Mouse (Mus musculus): ENCODE measurements around the gene Eif2ak1.

Eif2ak1 gene

GRCm38 (mm10) chr5:143902111-143902510, 84.5 kb downstream of the Eif2ak1 start:
- DNase-seq (ENCODE audit: low spot score), result peak; percentile 72

- DNase-seq (ENCODE audit: low spot score), result no peak
These were observed 86.2 kb downstream of the Eif2ak1 start for GRCm38 (mm10) chr5:143903813-143904212.

- no peak for DNase-seq (ENCODE audit: low spot score)
These were observed 88.8 kb downstream of the Eif2ak1 start for GRCm38 (mm10) chr5:143906429-143906828.

- no peak for DNase-seq (ENCODE audit: low spot score)
These were observed 91.3 kb downstream of the Eif2ak1 start for GRCm38 (mm10) chr5:143908926-143909325.

GRCm38 (mm10) chr5:143909417-143910400, 92.1 kb downstream of the Eif2ak1 start, which contains the start of the genes Aimp2 and Pms2:
Gene Aimp2, minus strand, starts transcription at chr5:143909847.
Gene Pms2, plus strand, starts transcription at chr5:143909964.
- DNase-seq (ENCODE audit: low spot score), result peak; percentile 99

DNA sequence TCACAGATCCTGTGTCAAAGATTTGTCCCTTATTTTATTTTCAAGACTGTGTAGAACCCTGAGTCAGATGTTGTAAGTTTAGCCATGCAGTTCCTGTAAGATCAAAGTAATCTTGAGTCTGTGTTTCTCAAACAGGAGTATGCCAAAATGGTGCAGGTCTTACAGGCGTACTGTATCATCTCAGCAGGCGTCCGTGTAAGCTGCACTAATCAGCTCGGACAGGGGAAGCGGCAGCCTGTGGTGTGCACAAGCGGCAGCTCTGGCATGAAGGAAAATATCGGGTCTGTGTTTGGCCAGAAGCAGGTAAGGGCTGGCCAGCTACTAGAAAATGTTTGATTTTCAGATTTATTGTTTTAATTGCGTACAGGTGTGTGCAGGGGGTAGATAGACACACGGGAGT, 98.6 kb downstream of the Eif2ak1 start:
- no peak for DNase-seq (ENCODE audit: low spot score)

GRCm38 (mm10) chr5:143917418-143917817, 99.8 kb downstream of the Eif2ak1 start:
- peak; percentile 83 for DNase-seq (ENCODE audit: low spot score)

GRCm38 (mm10) chr5:143918120-143918519, 100.5 kb downstream of the Eif2ak1 start:
- DNase-seq (ENCODE audit: low spot score), result no peak

DNA sequence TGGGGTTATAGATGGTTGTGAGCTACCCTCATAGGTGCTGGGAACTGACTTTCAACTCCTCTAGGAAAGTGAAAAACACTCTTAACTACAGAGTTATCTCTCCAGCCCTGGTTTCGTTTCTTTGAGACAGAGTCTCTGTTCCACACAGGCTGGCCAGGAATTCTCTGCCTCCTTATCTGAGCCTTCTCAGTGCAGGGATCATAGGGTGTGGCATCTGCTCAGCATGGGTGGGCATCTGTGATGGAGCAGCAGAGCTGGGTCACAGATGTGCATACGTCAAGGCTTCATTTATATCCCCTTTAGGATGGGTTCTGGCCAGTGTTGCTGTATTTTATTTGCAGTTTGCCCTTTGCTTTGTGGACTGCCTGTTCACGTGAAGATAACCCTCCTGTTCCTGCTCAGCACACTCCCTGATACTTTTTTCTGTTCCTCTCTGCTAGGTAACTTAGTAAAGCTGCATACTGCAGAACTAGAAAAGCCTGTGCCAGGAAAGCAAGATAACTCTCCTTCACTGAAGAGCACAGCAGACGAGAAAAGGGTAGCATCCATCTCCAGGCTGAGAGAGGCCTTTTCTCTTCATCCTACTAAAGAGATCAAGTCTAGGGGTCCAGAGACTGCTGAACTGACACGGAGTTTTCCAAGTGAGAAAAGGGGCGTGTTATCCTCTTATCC, 107.3 kb downstream of the Eif2ak1 start:
- no peak for DNase-seq (ENCODE audit: low spot score)

- no peak for DNase-seq (ENCODE audit: low spot score)
These were observed 110.3 kb downstream of the Eif2ak1 start, which contains the start of gene Gm42421 for GRCm38 (mm10) chr5:143927875-143928274. Gene Gm42421, plus strand, starts transcription at chr5:143928175.

GRCm38 (mm10) chr5:143929291-143929690, 111.7 kb downstream of the Eif2ak1 start:
- DNase-seq (ENCODE audit: low spot score), result no peak

- DNase-seq (ENCODE audit: low spot score), result no peak
These were observed 113.1 kb downstream of the Eif2ak1 start for GRCm38 (mm10) chr5:143930656-143931055.

DNA sequence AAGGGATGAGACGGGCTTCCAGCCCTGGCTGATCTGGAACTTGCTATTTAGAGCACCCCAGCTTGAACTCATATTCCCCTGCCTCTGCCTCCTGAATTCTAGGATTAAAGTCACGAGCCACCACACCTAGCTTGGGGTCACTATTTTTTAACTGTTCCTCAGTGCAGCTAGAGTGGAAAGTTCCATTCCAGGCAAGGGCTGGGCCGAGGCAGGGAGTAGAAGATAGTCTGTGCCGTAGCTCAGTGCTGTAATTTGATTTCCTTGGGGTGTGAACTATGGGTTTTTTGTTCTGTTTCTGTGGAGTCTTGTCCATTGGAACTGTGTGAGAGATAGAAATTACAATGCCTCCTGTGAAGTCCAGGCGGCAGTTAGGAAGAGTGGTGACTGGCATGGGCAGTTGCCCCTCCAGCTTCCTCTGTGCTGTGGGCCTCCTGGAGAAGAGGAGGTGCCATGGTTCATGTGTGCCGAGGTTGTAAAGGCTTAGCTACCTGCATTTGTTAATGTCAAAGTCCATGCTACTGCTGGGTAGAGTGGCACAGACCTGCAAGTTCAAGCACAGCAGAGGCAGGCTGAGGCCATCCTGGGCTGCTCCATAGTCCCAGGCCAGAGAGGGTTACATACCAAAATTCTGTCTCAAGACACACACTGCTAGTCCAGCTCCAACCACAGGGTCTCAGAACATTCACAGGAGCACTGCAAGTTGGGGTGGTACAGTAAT, 114.4 kb downstream of the Eif2ak1 start:
- DNase-seq (ENCODE audit: low spot score), result no peak

DNA sequence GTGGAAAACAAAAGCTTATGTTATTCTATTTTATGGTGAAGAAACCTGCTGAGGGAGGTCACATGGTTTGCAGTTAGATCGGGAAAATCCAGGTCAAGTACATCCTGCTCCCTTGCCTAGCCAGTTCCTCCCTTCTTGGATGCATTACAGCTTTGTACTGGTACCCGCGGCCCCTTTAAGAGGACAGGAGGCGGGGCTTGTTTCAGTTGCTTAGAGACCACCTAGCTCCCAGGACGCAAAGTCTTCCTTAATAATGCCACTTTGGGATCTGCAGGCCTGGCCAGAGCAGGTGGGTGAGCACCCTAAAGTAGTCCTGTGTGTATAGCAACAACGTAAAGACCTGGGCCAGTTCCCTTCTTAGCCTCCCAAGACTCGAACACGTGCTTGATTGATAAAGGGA, 115.2 kb downstream of the Eif2ak1 start, which contains the start of gene Rsph10b:
Gene Rsph10b, plus strand, starts transcription at position 205 of the 400 bp plus-strand sequence.
- no peak for DNase-seq (ENCODE audit: low spot score)

GRCm38 (mm10) chr5:143933414-143933813, 115.8 kb downstream of the Eif2ak1 start:
- no peak for DNase-seq (ENCODE audit: low spot score)

- no peak for DNase-seq (ENCODE audit: low spot score)
These were observed 116.3 kb downstream of the Eif2ak1 start for GRCm38 (mm10) chr5:143933875-143934274.

DNA sequence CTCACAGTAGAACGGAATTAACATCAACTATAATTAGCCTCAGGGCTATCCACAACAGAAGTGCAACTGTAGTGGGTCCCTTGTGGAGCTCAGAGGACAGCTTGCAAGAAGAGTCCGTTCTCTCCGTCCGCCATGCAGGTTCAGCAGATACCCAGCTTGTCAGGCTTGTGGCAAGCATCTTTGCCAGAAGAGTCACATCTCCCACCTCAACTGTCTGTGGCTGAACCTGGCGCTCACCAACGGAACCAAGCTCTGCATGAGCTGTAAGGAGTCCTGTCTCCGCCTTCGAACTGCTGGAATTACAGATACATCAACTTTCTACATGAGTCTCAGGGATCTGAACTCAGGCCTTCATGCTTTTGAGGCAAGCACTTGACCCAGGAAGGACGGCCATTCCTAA, 118.6 kb downstream of the Eif2ak1 start:
- no peak for DNase-seq (ENCODE audit: low spot score)

DNA sequence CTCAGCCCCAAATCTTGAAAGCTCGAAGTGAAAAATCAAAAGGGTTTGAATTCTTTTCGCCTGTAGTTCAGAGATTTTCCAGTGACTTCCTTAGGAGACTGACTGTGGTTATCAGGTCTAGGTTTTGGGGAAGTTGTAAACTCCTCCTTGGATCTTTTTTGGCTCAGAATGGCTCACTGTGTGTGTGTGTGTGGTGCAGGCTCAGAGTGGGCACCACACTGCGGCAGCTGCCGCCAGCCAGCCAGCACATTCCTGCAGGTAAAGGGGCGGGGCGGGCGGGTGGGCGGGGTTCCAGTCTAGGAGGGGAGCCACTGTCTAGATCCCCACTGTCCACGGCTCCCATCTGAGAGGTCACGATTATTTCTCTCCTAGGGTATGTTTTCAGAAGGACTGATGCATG, 124.0 kb downstream of the Eif2ak1 start:
- no peak for DNase-seq (ENCODE audit: low spot score)

DNA sequence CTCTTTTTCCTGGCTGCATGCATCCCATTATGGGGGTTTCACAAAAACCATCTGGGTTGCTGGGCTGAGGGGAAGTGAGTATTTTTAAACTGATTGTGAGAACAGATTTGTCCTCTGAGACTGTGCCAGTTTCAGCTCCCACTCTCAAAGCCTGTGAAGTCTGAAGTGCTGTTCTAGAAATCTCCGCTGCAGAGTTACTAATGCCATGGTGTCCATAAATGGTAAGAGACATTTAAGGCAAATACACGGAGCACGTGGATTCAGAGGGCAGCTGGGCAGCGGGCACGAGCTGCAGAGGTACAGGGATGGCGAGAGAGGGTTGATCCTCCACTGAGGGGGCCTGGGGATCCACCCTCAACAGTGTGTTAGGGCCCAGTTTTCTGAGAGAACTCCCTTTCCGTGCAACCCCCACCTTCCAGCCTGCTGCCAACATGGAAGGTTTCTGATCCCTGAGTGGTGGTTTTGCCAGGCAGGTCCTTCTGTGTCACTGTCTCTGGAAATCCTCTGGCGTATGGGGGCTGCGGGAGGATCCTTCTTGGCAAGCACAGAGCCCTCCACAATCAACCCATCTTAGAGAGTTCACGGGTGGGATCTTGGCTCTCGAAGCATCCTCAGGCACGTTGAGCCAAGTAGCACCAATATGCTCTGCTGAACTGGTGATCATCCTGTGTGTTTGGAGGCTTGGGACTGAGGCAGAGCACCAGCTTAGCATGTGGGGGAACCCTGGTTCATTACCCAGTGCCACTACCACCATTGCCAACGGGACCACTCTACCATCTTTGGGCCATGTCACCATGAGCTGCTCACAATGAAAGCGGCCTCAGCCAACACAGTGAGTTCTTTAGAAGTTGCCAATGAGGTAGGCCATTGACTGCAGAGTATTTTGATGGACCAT, 125.9 kb downstream of the Eif2ak1 start:
- no peak for DNase-seq (ENCODE audit: low spot score)

DNA sequence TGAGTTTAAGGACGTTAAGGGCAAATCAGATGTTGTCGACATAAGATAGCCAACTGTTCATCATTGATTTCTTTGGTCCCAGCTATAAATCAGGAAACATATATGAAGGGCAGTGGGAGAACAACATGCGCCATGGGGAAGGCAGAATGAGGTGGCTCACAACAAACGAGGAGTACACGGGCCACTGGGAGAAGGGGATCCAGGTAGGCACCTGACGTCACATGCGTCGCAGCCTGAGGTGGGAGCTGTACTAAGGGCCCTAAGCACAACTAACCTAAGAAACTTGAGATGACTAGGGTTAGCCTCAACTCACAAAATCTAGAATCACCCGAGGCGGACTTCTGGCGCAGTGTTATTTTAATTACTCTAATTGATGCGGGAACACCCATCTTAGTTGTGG, 130.8 kb downstream of the Eif2ak1 start:
- no peak for DNase-seq (ENCODE audit: low spot score)

DNA sequence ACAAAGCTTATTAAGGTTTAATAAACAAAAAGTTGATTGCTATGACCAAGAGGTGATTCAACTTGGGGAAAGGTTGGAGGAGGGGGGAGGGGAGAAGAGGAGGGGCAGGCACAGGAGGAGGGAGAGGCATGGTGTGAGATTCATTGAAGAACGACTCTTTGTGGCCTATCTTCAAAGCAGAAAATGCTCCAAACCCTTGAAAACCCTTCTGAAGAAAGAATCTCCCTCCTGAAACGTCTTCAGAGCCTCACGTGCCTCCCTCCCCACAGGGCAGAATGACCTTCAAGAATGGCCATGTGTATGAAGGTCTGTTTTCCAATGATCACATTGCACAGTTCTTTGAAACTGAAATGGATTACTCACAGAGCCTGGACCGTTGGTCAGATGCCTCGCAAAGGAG, 132.4 kb downstream of the Eif2ak1 start:
- no peak for DNase-seq (ENCODE audit: low spot score)

Measured in adipocyte (in vitro differentiated cells).